In the genomic region with DNA sequence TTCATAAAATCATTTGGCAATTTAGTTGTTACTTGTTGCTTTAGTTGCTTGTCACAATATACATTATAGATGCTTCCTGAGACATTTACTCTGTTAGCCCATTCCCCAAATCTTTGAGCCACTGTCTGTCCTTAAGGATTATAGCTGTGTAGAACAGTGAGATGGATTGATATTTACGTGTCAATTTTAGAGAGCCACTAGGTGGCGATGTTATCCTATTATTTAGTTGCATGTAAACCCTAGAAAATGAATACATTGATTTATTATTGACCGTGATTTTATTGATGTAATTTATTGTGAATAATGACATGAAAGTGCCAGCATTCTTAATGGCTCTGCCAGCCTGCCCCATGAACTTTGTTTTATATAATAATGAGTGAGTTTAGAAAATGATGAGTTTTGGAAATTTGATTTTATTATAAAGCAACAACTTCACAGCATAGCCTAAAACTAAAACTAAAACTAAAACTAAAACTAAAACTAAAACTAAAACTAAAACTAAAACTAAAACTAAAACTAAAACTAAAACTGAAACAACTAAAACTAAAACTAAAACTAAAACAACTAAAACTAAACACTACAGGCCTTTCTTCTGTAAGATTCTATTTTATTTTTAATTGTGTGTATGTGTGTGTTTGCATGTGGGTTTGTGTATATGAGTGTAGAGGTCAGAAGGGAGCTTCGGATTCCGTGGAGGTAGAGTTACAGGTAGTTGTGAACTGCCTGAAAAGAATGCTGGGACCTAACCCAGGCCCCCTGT, we compare ENCODE assay signal across 8 mouse cellular contexts.
A peak's percentile ranks its signal among the peaks of the same experiment; 100 is the strongest.
DNase-seq lines count a peak whose midpoint lies in the region; ATAC-seq lines count a peak whose summit lies in the region.

No protein-coding gene starts in this region.

- H3K9me3 ChIP-seq in midbrain, embryonic 11.5 days (ENCODE audit: control insufficient read depth, low read length): no peaks in the 10 kb centered on the region
- H3K9me3 ChIP-seq in midbrain, embryonic 10.5 days (replicated peaks): peaks cover 5% of the 10 kb centered on the region; the same call in 1 of the 2 replicates

- H3K27me3 ChIP-seq in midbrain, embryonic 11.5 days (ENCODE audit: control insufficient read depth, insufficient read depth, low read length): no peaks in the 10 kb centered on the region
- H3K27me3 ChIP-seq in midbrain, embryonic 10.5 days (ENCODE audit: low read depth, poor library complexity, severe bottlenecking): no peaks in the 10 kb centered on the region

- intact Hi-C loops in heart, postnatal 14 days (cut with DNase I): loop anchor here (2.0 to 5.0 kb wide), 2 partner anchors 759 to 1072 kb away; no protein-coding TSS in a partner anchor
- intact Hi-C loops in left cerebral cortex, postnatal 25 days (cut with DNase I): loop anchor here (1.0 to 10.0 kb wide), 3 partner anchors 549 to 1071 kb away; no protein-coding TSS in a partner anchor

- H3K4me3 ChIP-seq in midbrain, embryonic 11.5 days (ENCODE audit: low read depth, low read length): no peak overlapping the region
- no peak overlapping the region for H3K4me3 ChIP-seq in midbrain, embryonic 10.5 days

- whole genome bisulfite sequencing in midbrain, embryonic 11.5 days: 22% methylated on average over 5 of the region's 5 CpGs
- WGBS in midbrain, embryonic 10.5 days: 30% methylated on average over 5 of the region's 5 CpGs

- H3K4me1 ChIP-seq in midbrain, embryonic 11.5 days (ENCODE audit: control insufficient read depth, insufficient read depth, low read length): no peaks in the 10 kb centered on the region
- 0 out of 2 replicates have a peak, but pooled peaks cover 3% of the 10 kb centered on the region for H3K4me1 ChIP-seq in midbrain, embryonic 10.5 days

- peak; percentile 36 for ATAC-seq in midbrain, embryonic 11.5 days (ENCODE audit: low FRiP score)

- H3K9ac ChIP-seq in midbrain, embryonic 11.5 days (ENCODE audit: low read length): no peak overlapping the region

- H3K4me2 ChIP-seq in midbrain, embryonic 11.5 days: no peak overlapping the region

- peak; percentile 62 for DNase-seq in adrenal gland, postnatal 10 days
- DNase-seq in adrenal gland, postnatal 25 days: no peak
- peak; percentile 92 for DNase-seq in midbrain, embryonic 11.5 days (ENCODE audit: low spot score, missing footprints)
- DNase-seq in midbrain, embryonic 10.5 days (ENCODE audit: low spot score): no peak
- peak; percentile 65 for DNase-seq in c-Kit-positive CD71-positive TER-119-positive erythroid progenitor cells, embryonic 14.5 days (ENCODE audit: low spot score)
- peak; percentile 19 to 64 for DNase-seq in heart, postnatal 14 days
- DNase-seq in left cerebral cortex, postnatal 25 days (ENCODE audit: low spot score in 2 of 2): peak; percentile 70 to 74
- peak; percentile 54 for DNase-seq in retina, postnatal 7 days (ENCODE audit: low read depth, low spot score)

- H3K36me3 ChIP-seq in midbrain, embryonic 11.5 days (ENCODE audit: control insufficient read depth, insufficient read depth, low read length): no peaks in the 10 kb centered on the region
- H3K36me3 ChIP-seq in midbrain, embryonic 10.5 days: no peaks in the 10 kb centered on the region

- no peak overlapping the region for H3K27ac ChIP-seq in midbrain, embryonic 11.5 days (ENCODE audit: low read depth, low read length)
- H3K27ac ChIP-seq in midbrain, embryonic 10.5 days (replicated peaks): no peak overlapping the region

Comparison
In these comparisons a context has a peak if more than half of its experiments do, and no peak if none do; other contexts are left out.
1. DNase-seq: peak in adrenal gland, postnatal 10 days (single experiment), midbrain, embryonic 11.5 days (single experiment), c-Kit-positive CD71-positive TER-119-positive erythroid progenitor cells, embryonic 14.5 days (single experiment), heart, postnatal 14 days (2 of 2), left cerebral cortex, postnatal 25 days (2 of 2) and retina, postnatal 7 days (single experiment); none in adrenal gland, postnatal 25 days (single experiment) and midbrain, embryonic 10.5 days (single experiment).